Mouse (Mus musculus) right cerebral cortex, adult 2 months (tissue): ENCODE measurements around the gene Arhgap6.
"Not testable (repeated sequence)": the region's sequence is repeated elsewhere in the genome, so short reads cannot be mapped to it uniquely, and the experiment has no call there.

Experiments used
- DNase-seq, 2 experiments: peaks; one replicate each; pipeline ENCODE4 v3.0.0; 2021 to 2022; ENCODE audit warnings: low spot score in 2 of 2

Arhgap6 gene

GRCm38 (mm10) chrX:169303945-169304344, 509.0 kb downstream of the Arhgap6 start:
- DNase-seq, result peak; percentile 12 to 21

- DNase-seq, result no peak
These were observed 513.7 kb downstream of the Arhgap6 start for GRCm38 (mm10) chrX:169308559-169308958.

GRCm38 (mm10) chrX:169319066-169319760, 524.3 kb downstream of the Arhgap6 start:
- no peak for DNase-seq

GRCm38 (mm10) chrX:169319945-169320667, 525.2 kb downstream of the Arhgap6 start, which contains the start of gene Hccs:
Gene Hccs, minus strand, starts transcription at chrX:169320372.
- DNase-seq, result peak; percentile 78 to 83

GRCm38 (mm10) chrX:169320668-169321005, 525.7 kb downstream of the Arhgap6 start:
- DNase-seq, result not testable (repeated sequence)

GRCm38 (mm10) chrX:169325929-169326595, 531.2 kb downstream of the Arhgap6 start:
- no peak for DNase-seq

GRCm38 (mm10) chrX:169332264-169332663, 537.4 kb downstream of the Arhgap6 start:
- peak; percentile 64 to 68 for DNase-seq

- no peak for DNase-seq
These were observed 542.7 kb downstream of the Arhgap6 start for GRCm38 (mm10) chrX:169337559-169337958.

- DNase-seq, result no peak
These were observed 543.3 kb downstream of the Arhgap6 start for GRCm38 (mm10) chrX:169338213-169338612.
